Mouse (Mus musculus): ENCODE data around the gene Fam19a5.

Fam19a5 gene

GRCm38 (mm10) chr15:87543599-87544338, at the start of gene Fam19a5:
Fam19a5 (plus strand) TSS chr15:87544299.
- DNase-seq: no peak

- no peak for DNase-seq
These were observed 42.4 kb upstream of the Fam19a5 start for GRCm38 (mm10) chr15:87501737-87502136.

- no peak for DNase-seq
These were observed 36.8 kb upstream of the Fam19a5 start for GRCm38 (mm10) chr15:87507349-87507748.

GRCm38 (mm10) chr15:87510886-87511285, 33.2 kb upstream of the Fam19a5 start:
- DNase-seq: no peak

- no peak for DNase-seq
These were observed 25.9 kb upstream of the Fam19a5 start for GRCm38 (mm10) chr15:87518161-87518560.

GRCm38 (mm10) chr15:87529271-87529670, 14.8 kb upstream of the Fam19a5 start:
- no peak for DNase-seq

- no peak for DNase-seq
These were observed 2.4 kb upstream of the Fam19a5 start for GRCm38 (mm10) chr15:87541656-87542055.

- no peak for DNase-seq
These were observed 466 bp downstream of the Fam19a5 start for GRCm38 (mm10) chr15:87544401-87545129.

- no peak for DNase-seq
These were observed 1.1 kb downstream of the Fam19a5 start for GRCm38 (mm10) chr15:87545130-87545642.

GRCm38 (mm10) chr15:87545731-87546360, 1.7 kb downstream of the Fam19a5 start:
- no peak for DNase-seq

GRCm38 (mm10) chr15:87547022-87547421, 2.9 kb downstream of the Fam19a5 start:
- DNase-seq: no peak

GRCm38 (mm10) chr15:87549724-87550123, 5.6 kb downstream of the Fam19a5 start:
- no peak for DNase-seq

- no peak for DNase-seq
These were observed 6.7 kb downstream of the Fam19a5 start for GRCm38 (mm10) chr15:87550756-87551155.

- no peak for DNase-seq
These were observed 7.5 kb downstream of the Fam19a5 start for GRCm38 (mm10) chr15:87551556-87551955.

GRCm38 (mm10) chr15:87555811-87556210, 11.7 kb downstream of the Fam19a5 start:
- DNase-seq: no peak

- DNase-seq: no peak
These were observed 20.2 kb downstream of the Fam19a5 start for GRCm38 (mm10) chr15:87564331-87564730.

- no peak for DNase-seq
These were observed 22.2 kb downstream of the Fam19a5 start for GRCm38 (mm10) chr15:87566040-87566929.

GRCm38 (mm10) chr15:87570182-87570581, 26.1 kb downstream of the Fam19a5 start:
- no peak for DNase-seq

GRCm38 (mm10) chr15:87579861-87580260, 35.8 kb downstream of the Fam19a5 start:
- DNase-seq: no peak

- no peak for DNase-seq
These were observed 40.0 kb downstream of the Fam19a5 start for GRCm38 (mm10) chr15:87583921-87584621.

- no peak for DNase-seq
These were observed 46.9 kb downstream of the Fam19a5 start for GRCm38 (mm10) chr15:87590975-87591374.

- DNase-seq: peak; percentile 16
These were observed 52.6 kb downstream of the Fam19a5 start for GRCm38 (mm10) chr15:87596731-87597130.

Data from kidney, adult 11 months (tissue).